Mouse (Mus musculus) CD4-positive, CD25-positive, alpha-beta regulatory T cell, adult 2 months (primary cell): ENCODE measurements around the gene Pmepa1.

Experiments
- DNase-seq: peaks from one replicate; pipeline ENCODE4 v3.0.0-alpha.2; 2012; ENCODE audit warnings: low read depth, low spot score

The Pmepa1 gene

GRCm38 (mm10) chr2:173253761-173254662 lies 22.3 kb downstream of the Pmepa1 start:
- no peak for DNase-seq

GRCm38 (mm10) chr2:173251675-173252074 lies 24.7 kb downstream of the Pmepa1 start:
- no peak for DNase-seq

GRCm38 (mm10) chr2:173251133-173251532 lies 25.2 kb downstream of the Pmepa1 start:
- no peak for DNase-seq

- DNase-seq: no peak
Observed at GRCm38 (mm10) chr2:173250411-173250810, 25.9 kb downstream of the Pmepa1 start.

- DNase-seq: no peak
Observed at GRCm38 (mm10) chr2:173249965-173250364, 26.4 kb downstream of the Pmepa1 start.

GRCm38 (mm10) chr2:173249386-173249785 lies 26.9 kb downstream of the Pmepa1 start:
- no peak for DNase-seq

GRCm38 (mm10) chr2:173248822-173249221 lies 27.5 kb downstream of the Pmepa1 start:
- no peak for DNase-seq

- DNase-seq: no peak
Observed at GRCm38 (mm10) chr2:173247911-173248310, 28.4 kb downstream of the Pmepa1 start.

GRCm38 (mm10) chr2:173247197-173247596 lies 29.1 kb downstream of the Pmepa1 start:
- DNase-seq: no peak

- DNase-seq: peak; percentile 41
Observed at GRCm38 (mm10) chr2:173246688-173247087, 29.6 kb downstream of the Pmepa1 start.

GRCm38 (mm10) chr2:173245258-173245657 lies 31.1 kb downstream of the Pmepa1 start:
- no peak for DNase-seq

GRCm38 (mm10) chr2:173244108-173244507 lies 32.2 kb downstream of the Pmepa1 start:
- DNase-seq: no peak

- DNase-seq: no peak
Observed at GRCm38 (mm10) chr2:173243616-173244015, 32.7 kb downstream of the Pmepa1 start.

- no peak for DNase-seq
Observed at GRCm38 (mm10) chr2:173242874-173243273, 33.5 kb downstream of the Pmepa1 start.

- no peak for DNase-seq
Observed at GRCm38 (mm10) chr2:173240738-173241137, 35.6 kb downstream of the Pmepa1 start.

GRCm38 (mm10) chr2:173238522-173238921 lies 37.8 kb downstream of the Pmepa1 start:
- DNase-seq: no peak

GRCm38 (mm10) chr2:173235435-173236332 lies 40.6 kb downstream of the Pmepa1 start:
- DNase-seq: peak; percentile 43

- no peak for DNase-seq
Observed at GRCm38 (mm10) chr2:173232766-173233099, 43.6 kb downstream of the Pmepa1 start.

GRCm38 (mm10) chr2:173232065-173232765 lies 44.1 kb downstream of the Pmepa1 start:
- DNase-seq: no peak

- peak; percentile 96 for DNase-seq
Observed at GRCm38 (mm10) chr2:173229578-173230224, 46.6 kb downstream of the Pmepa1 start.

- no peak for DNase-seq
Observed at GRCm38 (mm10) chr2:173228567-173228966, 47.8 kb downstream of the Pmepa1 start.
